Mouse (Mus musculus): ENCODE data around the gene Abcc12. TPM values are rescaled to one million over a fixed set of nuclear protein-coding genes. Genes with fewer than 3 reads are reported as not detected.

Abcc12 gene
- total and polyA plus RNA-seq, 3 experiments: not detected

DNA sequence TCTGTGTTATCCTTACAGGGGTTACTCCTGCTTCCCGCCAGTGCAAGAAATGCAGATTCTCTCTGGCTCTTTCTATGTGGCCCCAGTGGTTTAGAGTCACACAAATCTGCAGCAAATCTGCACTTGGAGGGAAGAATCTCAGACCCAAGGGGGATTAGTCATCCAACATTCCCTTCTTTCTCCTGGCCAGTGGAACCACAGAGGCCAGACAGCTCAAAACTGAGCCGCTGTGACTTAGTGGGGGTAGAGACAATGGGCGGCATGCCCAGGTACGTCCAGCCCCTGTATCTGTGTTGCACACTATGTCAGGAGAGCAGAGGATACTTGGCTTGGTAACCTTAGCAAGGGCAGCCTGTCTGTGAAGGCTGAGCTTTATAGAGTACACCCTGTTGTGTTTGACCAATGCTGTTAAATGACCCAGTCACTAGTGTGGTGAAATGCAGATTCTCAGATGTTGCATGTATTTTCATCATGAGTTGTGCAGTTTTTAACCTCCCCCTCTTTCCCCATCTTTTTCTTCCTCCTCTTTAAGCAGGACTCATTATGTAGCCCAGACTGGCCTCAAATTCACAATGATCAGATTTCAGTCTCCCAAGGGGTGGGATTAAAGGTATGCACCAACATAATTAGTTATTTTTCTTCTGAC lies 130.5 kb downstream of the Abcc12 start:
- Histone ChIP-seq H3K27me3 (ENCODE audit: control insufficient read depth in 1 of 2, insufficient read depth in 2 of 2, low read length in 2 of 2) (no peaks in the 10 kb centered on the region), H3K36me3 (ENCODE audit: control insufficient read depth in 1 of 2, insufficient read depth in 2 of 2, low read length in 2 of 2) (no peaks in the 10 kb centered on the region), H3K4me3 (ENCODE audit: control insufficient read depth in 1 of 2, insufficient read depth in 1 of 2, low read depth in 2 of 2, low read length in 2 of 2) (no peak overlapping the region), H3K9ac (ENCODE audit: control insufficient read depth, low read depth, low read length, poor library complexity, severe bottlenecking) (no peak overlapping the region), H3K9me3 (replicated peaks; ENCODE audit: insufficient read depth, low read length) (no peaks in the 10 kb centered on the region), H3K4me1 (ENCODE audit: control insufficient read depth in 1 of 2, insufficient read depth in 2 of 2, low read length in 2 of 2) (no peaks in the 10 kb centered on the region), H3K79me2 (ENCODE audit: control insufficient read depth, insufficient read depth, low read length, poor library complexity) (no peaks in the 10 kb centered on the region), H3K27ac (ENCODE audit: control insufficient read depth, low read depth, low read length) (no peak overlapping the region)
- DNase-seq (ENCODE audit: low read depth, low spot score): no peak
- no peak for TF ChIP-seq USF1 (IDR thresholded peaks at IDR 0.05; ENCODE audit: low read depth, low read length)
- no peak for TF ChIP-seq MYB (IDR thresholded peaks at IDR 0.05; ENCODE audit: low read depth, low read length)
- TF ChIP-seq E2F4 (IDR thresholded peaks at IDR 0.05; ENCODE audit: borderline replicate concordance, low read depth, low read length): no peak
- TF ChIP-seq MAX (IDR thresholded peaks at IDR 0.05; ENCODE audit: low read length): no peak
- TF ChIP-seq MAZ (IDR thresholded peaks at IDR 0.05; ENCODE audit: low read depth, low read length): no peak
- TF ChIP-seq ZC3H11A (IDR thresholded peaks at IDR 0.05; ENCODE audit: low read depth, low read length): no peak
- no peak for TF ChIP-seq TBP (IDR thresholded peaks at IDR 0.05; ENCODE audit: low read depth, low read length)
- TF ChIP-seq NELFE (IDR thresholded peaks at IDR 0.05; ENCODE audit: low read depth, low read length): no peak
- no peak for TF ChIP-seq GABPA (IDR thresholded peaks at IDR 0.05; ENCODE audit: low read depth, low read length)

DNA sequence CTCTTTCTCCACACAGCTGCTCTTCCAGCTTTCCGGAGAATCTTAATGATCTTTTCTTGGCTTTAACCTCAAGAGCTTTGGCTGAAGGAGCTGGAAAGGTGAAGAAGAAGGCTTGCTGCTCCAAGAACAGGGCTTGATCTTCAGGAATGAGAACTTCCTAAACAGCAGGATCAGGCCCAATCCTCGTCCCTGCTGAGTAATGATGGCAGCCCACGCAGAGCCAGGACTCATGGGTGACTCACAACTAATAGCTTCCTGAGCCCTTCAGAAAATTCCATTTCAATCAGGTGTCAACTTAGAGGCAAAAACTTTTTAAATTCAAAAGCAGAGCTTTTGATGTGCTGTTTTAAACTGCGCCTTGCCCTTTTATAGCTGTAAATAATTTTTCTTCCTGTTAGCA lies 135.0 kb downstream of the Abcc12 start:
- no peaks in the 10 kb centered on the region for H3K9me3 ChIP-seq (replicated peaks; ENCODE audit: insufficient read depth, low read length)
- no peak overlapping the region for H3K27ac ChIP-seq (ENCODE audit: control insufficient read depth, low read depth, low read length)
- no peaks in the 10 kb centered on the region for H3K4me1 ChIP-seq (ENCODE audit: control insufficient read depth in 1 of 2, insufficient read depth in 2 of 2, low read length in 2 of 2)
- H3K36me3 ChIP-seq (ENCODE audit: control insufficient read depth in 1 of 2, insufficient read depth in 2 of 2, low read length in 2 of 2): no peaks in the 10 kb centered on the region
- H3K79me2 ChIP-seq (ENCODE audit: control insufficient read depth, insufficient read depth, low read length, poor library complexity): no peaks in the 10 kb centered on the region
- no peaks in the 10 kb centered on the region for H3K27me3 ChIP-seq (ENCODE audit: control insufficient read depth in 1 of 2, insufficient read depth in 2 of 2, low read length in 2 of 2)
- H3K9ac ChIP-seq (ENCODE audit: control insufficient read depth, low read depth, low read length, poor library complexity, severe bottlenecking): no peak overlapping the region
- H3K4me3 ChIP-seq (ENCODE audit: control insufficient read depth in 1 of 2, insufficient read depth in 1 of 2, low read depth in 2 of 2, low read length in 2 of 2): no peak overlapping the region
- DNase-seq (ENCODE audit: low read depth, low spot score): no peak
- no peak for TF ChIP-seq ZMIZ1 (IDR thresholded peaks at IDR 0.05; ENCODE audit: low read depth, low read length)

DNA sequence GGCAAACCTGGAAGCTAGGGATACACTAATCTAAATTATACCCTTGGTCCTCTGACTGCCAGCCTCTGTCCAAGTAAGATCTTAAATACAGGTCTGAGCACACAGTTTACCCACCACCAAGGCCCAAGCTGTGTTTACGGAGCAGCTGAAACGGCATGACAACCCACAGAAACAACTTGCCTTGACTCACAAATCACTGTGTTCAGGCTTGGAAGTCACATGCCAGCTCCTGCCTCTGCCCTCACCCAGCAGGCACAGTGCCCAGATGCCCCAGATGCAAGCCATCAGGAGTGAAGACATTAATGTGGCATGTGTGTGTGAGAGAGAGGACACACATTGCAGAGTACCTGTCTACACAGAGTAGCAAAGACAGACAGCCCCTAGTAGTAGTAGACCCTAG lies 136.7 kb downstream of the Abcc12 start:
- Histone ChIP-seq H3K4me3 (ENCODE audit: control insufficient read depth in 1 of 2, insufficient read depth in 1 of 2, low read depth in 2 of 2, low read length in 2 of 2) (no peak overlapping the region), H3K36me3 (ENCODE audit: control insufficient read depth in 1 of 2, insufficient read depth in 2 of 2, low read length in 2 of 2) (no peaks in the 10 kb centered on the region), H3K79me2 (ENCODE audit: control insufficient read depth, insufficient read depth, low read length, poor library complexity) (no peaks in the 10 kb centered on the region), H3K9me3 (replicated peaks; ENCODE audit: insufficient read depth, low read length) (no peaks in the 10 kb centered on the region), H3K9ac (ENCODE audit: control insufficient read depth, low read depth, low read length, poor library complexity, severe bottlenecking) (no peak overlapping the region), H3K27me3 (ENCODE audit: control insufficient read depth in 1 of 2, insufficient read depth in 2 of 2, low read length in 2 of 2) (no peaks in the 10 kb centered on the region), H3K27ac (ENCODE audit: control insufficient read depth, low read depth, low read length) (no peak overlapping the region), H3K4me1 (ENCODE audit: control insufficient read depth in 1 of 2, insufficient read depth in 2 of 2, low read length in 2 of 2) (no peaks in the 10 kb centered on the region)
- TF ChIP-seq POLR2A (IDR thresholded peaks at IDR 0.05; ENCODE audit: control insufficient read depth in 1 of 2, insufficient read depth in 1 of 2, low read depth in 1 of 2, low read length in 2 of 2, poor library complexity in 1 of 2): no peak
- TF ChIP-seq E2F4 (IDR thresholded peaks at IDR 0.05; ENCODE audit: borderline replicate concordance, low read depth, low read length): no peak
- DNase-seq (ENCODE audit: low read depth, low spot score): no peak

Data from MEL (cell line).